Mouse (Mus musculus) liver, adult 2 months (tissue): Measurements from ENCODE around the gene Ccdc160. TPM values are rescaled to one million over a fixed set of nuclear protein-coding genes. Genes with fewer than 3 reads are reported as not detected.
A peak's percentile ranks its signal among the peaks of the same experiment; 100 is the strongest.

ENCODE experiments used
- DNase-seq: peaks from one replicate; pipeline ENCODE4 v3.0.0-alpha.2; 2011; ENCODE audit warnings: low read depth, low spot score; ENCODE audit errors: extremely low read depth
- H3K27ac ChIP-seq: fragments of 200-500 bp; replicated peaks from 2 replicates; pipeline ENCODE4 v1.5.1; 2012; ENCODE audit warnings: low read depth, mild to moderate bottlenecking, control low read depth, inconsistent platforms, low read length; ENCODE audit not compliant: insufficient read depth
- H3K27me3 ChIP-seq: fragments of 200-500 bp; 2 replicates; pipeline ENCODE4 v1.6.1; 2012; ENCODE audit warnings: mild to moderate bottlenecking, moderate library complexity, low read length, inconsistent platforms; ENCODE audit not compliant: control insufficient read depth, insufficient read depth
- H3K36me3 ChIP-seq: fragments of 200-500 bp; 2 replicates; pipeline ENCODE4 v1.6.1; 2012; ENCODE audit warnings: low read length, inconsistent platforms; ENCODE audit not compliant: control insufficient read depth, insufficient read depth
- H3K4me1 ChIP-seq: fragments of 200-500 bp; 2 replicates; pipeline ENCODE4 v1.6.1; 2011; ENCODE audit warnings: low read length; ENCODE audit not compliant: control insufficient read depth, insufficient read depth
- H3K4me3 ChIP-seq: fragments of 200-500 bp; 2 replicates; pipeline ENCODE4 v1.5.1; 2011; ENCODE audit warnings: low read depth, mild to moderate bottlenecking, control low read depth, low read length, moderate library complexity; ENCODE audit not compliant: insufficient read depth
- H3K79me2 ChIP-seq: fragments of 200-500 bp; 2 replicates; pipeline ENCODE4 v1.6.1; 2012; ENCODE audit warnings: inconsistent platforms, mild to moderate bottlenecking, low read length, moderate library complexity; ENCODE audit not compliant: control insufficient read depth, insufficient read depth
- H3K9ac ChIP-seq: fragments of 200-500 bp; 2 replicates; pipeline ENCODE4 v1.6.1; 2012; ENCODE audit warnings: low read depth, mild to moderate bottlenecking, control low read depth, inconsistent platforms, low read length
- CTCF ChIP-seq: fragments of 200-500 bp; IDR thresholded peaks from 2 replicates; pipeline ENCODE4 v1.5.1; 2011; ENCODE audit warnings: low read depth, low read length, control low read depth
- POLR2A ChIP-seq: fragments of 200-500 bp; IDR thresholded peaks from 2 replicates; pipeline ENCODE4 v1.6.1; 2011; ENCODE audit warnings: low read length, control low read depth; ENCODE audit not compliant: insufficient read depth; ENCODE audit errors: extremely low read depth
- WGBS: fragments of 180-500 bp; shearing (Covaris S2); methylation state at CpG from one replicate; pipeline ENCODE4 v1.1.7; 2018; 5-methylcytosine and 5-hydroxymethylcytosine counted together
- polyA plus RNA-seq: library from polyadenylated mRNA; depleted of rRNA; stranded (reverse); fragments of >200 nt; gene quantifications from 2 replicates; pipeline ENCODE4 v1.2.3, GENCODE M21; 2012; rRNA removed
- total RNA-seq: library from RNA; depleted of rRNA; stranded (reverse); fragments of >200 nt; gene quantifications from 2 replicates; pipeline ENCODE4 v1.2.3, GENCODE M21; 2014; rRNA removed

The Ccdc160 gene
- total RNA-seq = 0.27 and 0.37 TPM in 2 replicates
- polyA plus RNA-seq = not detected in 2 replicates

- 13% methylated on average over 26 of the region's 26 CpGs for WGBS
- no peak for DNase-seq
- H3K4me1 ChIP-seq = no peaks in the 10 kb centered on the region
- peak within 1 kb of the TSS; percentile 59 for H3K4me3 ChIP-seq
- H3K36me3 ChIP-seq = no peaks in the 10 kb centered on the region
- peak within 1 kb of the TSS; percentile 29; the same call in 1 of the 2 replicates for H3K27ac ChIP-seq
- H3K27me3 ChIP-seq = no peaks in the 10 kb centered on the region
- no peaks in the 10 kb centered on the region for H3K79me2 ChIP-seq
- H3K9ac ChIP-seq = 0 out of 2 replicates have a peak within 1 kb of the TSS, but pooled peaks have one; percentile 54
- TF ChIP-seq POLR2A (no peak), CTCF (no peak)
These were observed at the start of gene Ccdc160 for GRCm38 (mm10) chrX:52790980-52791593. TSS of gene Ccdc160 (plus strand) at chrX:52791200.

- Histone ChIP-seq H3K9ac (no peak overlapping the region), H3K27ac (no peak overlapping the region), H3K4me1 (no peaks in the 10 kb centered on the region), H3K36me3 (no peaks in the 10 kb centered on the region), H3K27me3 (peaks cover 2% of the 10 kb centered on the region; the same call in 1 of the 2 replicates), H3K4me3 (no peak overlapping the region), H3K79me2 (no peaks in the 10 kb centered on the region)
- 2% methylated on average over 15 of the region's 15 CpGs for WGBS
- no peak for TF ChIP-seq CTCF
- TF ChIP-seq POLR2A = no peak
- no peak for DNase-seq
These were observed 47.2 kb upstream of the Ccdc160 start for GRCm38 (mm10) chrX:52743781-52744180.

- no peaks in the 10 kb centered on the region for H3K36me3 ChIP-seq
- H3K27ac ChIP-seq = no peak overlapping the region
- H3K27me3 ChIP-seq = peaks cover 2% of the 10 kb centered on the region; the same call in 1 of the 2 replicates
- H3K79me2 ChIP-seq = no peaks in the 10 kb centered on the region
- H3K4me1 ChIP-seq = no peaks in the 10 kb centered on the region
- no peak overlapping the region for H3K9ac ChIP-seq
- WGBS = 2% methylated on average over 49 of the region's 50 CpGs
- TF ChIP-seq POLR2A (no peak), CTCF (no peak)
- no peak for DNase-seq
- peak overlapping the region; percentile 15; the same call in 1 of the 2 replicates for H3K4me3 ChIP-seq
These were observed 46.6 kb upstream of the Ccdc160 start for GRCm38 (mm10) chrX:52744201-52745051.

GRCm38 (mm10) chrX:52745462-52745861 is 45.5 kb upstream of the Ccdc160 start:
- Histone ChIP-seq H3K9ac (no peak overlapping the region), H3K4me1 (no peaks in the 10 kb centered on the region), H3K27ac (no peak overlapping the region), H3K79me2 (no peaks in the 10 kb centered on the region), H3K4me3 (no peak overlapping the region), H3K27me3 (peaks cover 2% of the 10 kb centered on the region; the same call in 1 of the 2 replicates), H3K36me3 (no peaks in the 10 kb centered on the region)
- TF ChIP-seq CTCF = no peak
- no peak for TF ChIP-seq POLR2A
- no peak for DNase-seq
- WGBS = 2% methylated on average over 8 of the region's 8 CpGs

- Histone ChIP-seq H3K27me3 (peaks cover 2% of the 10 kb centered on the region; the same call in 1 of the 2 replicates), H3K79me2 (no peaks in the 10 kb centered on the region), H3K4me1 (no peaks in the 10 kb centered on the region), H3K9ac (no peak overlapping the region), H3K27ac (no peak overlapping the region), H3K4me3 (no peak overlapping the region), H3K36me3 (no peaks in the 10 kb centered on the region)
- DNase-seq = no peak
- no peak for TF ChIP-seq CTCF
- no peak for TF ChIP-seq POLR2A
- 7% methylated on average over 10 of the region's 10 CpGs for WGBS
These were observed 45.1 kb upstream of the Ccdc160 start for GRCm38 (mm10) chrX:52745917-52746316.

GRCm38 (mm10) chrX:52746849-52747248 is 44.2 kb upstream of the Ccdc160 start:
- Histone ChIP-seq H3K79me2 (no peaks in the 10 kb centered on the region), H3K4me3 (no peak overlapping the region), H3K9ac (no peak overlapping the region), H3K27ac (no peak overlapping the region), H3K4me1 (no peaks in the 10 kb centered on the region), H3K36me3 (no peaks in the 10 kb centered on the region), H3K27me3 (peaks cover 2% of the 10 kb centered on the region; the same call in 1 of the 2 replicates)
- 57% methylated on average over 1 of the region's 1 CpGs for WGBS
- TF ChIP-seq CTCF = no peak
- TF ChIP-seq POLR2A = no peak
- no peak for DNase-seq
